Mouse (Mus musculus): ENCODE measurements around the gene Raver1. TPM values are rescaled to one million over a fixed set of nuclear protein-coding genes. Genes with fewer than 3 reads are reported as not detected.

Gene Raver1
- polyA plus RNA-seq, 1 experiment from 2014 or later, result 64.5 TPM

- Histone ChIP-seq H3K4me1 (replicated peaks) (peaks cover 6% of the 10 kb centered on the region; the same call in 1 of the 2 replicates), H3K4me3 (replicated peaks) (no peak overlapping the region), H3K36me3 (peaks cover 9% of the 10 kb centered on the region; the same call in 1 of the 2 replicates), H3K9ac (no peak overlapping the region), H3K27ac (no peak overlapping the region), H3K4me2 (replicated peaks) (no peak overlapping the region), H3K27me3 (replicated peaks) (no peaks in the 10 kb centered on the region), H3K9me3 (no peaks in the 10 kb centered on the region)
- no peak for ATAC-seq
- 85% methylated on average over 9 of the region's 9 CpGs for WGBS
Measured at GRCm38 (mm10) chr9:21125502-21126258, 33.9 kb upstream of the Raver1 start.

- ATAC-seq, result no peak
- no peaks in the 10 kb centered on the region for H3K27me3 ChIP-seq (replicated peaks)
- no peaks in the 10 kb centered on the region for H3K4me1 ChIP-seq (replicated peaks)
- peaks cover 9% of the 10 kb centered on the region; the same call in 1 of the 2 replicates for H3K36me3 ChIP-seq
- no peak overlapping the region for H3K4me3 ChIP-seq (replicated peaks)
- no peak overlapping the region for H3K9ac ChIP-seq
- no peak overlapping the region for H3K27ac ChIP-seq
- no peaks in the 10 kb centered on the region for H3K9me3 ChIP-seq
- 86% methylated on average over 5 of the region's 5 CpGs for WGBS
- H3K4me2 ChIP-seq (replicated peaks), result no peak overlapping the region
Measured at GRCm38 (mm10) chr9:21124837-21125236, 33.0 kb upstream of the Raver1 start.

GRCm38 (mm10) chr9:21121483-21121882, 29.7 kb upstream of the Raver1 start:
- Histone ChIP-seq H3K27me3 (replicated peaks) (no peaks in the 10 kb centered on the region), H3K9ac (no peak overlapping the region), H3K9me3 (no peaks in the 10 kb centered on the region), H3K4me3 (replicated peaks) (no peak overlapping the region), H3K27ac (no peak overlapping the region), H3K4me1 (replicated peaks) (no peaks in the 10 kb centered on the region), H3K4me2 (replicated peaks) (no peak overlapping the region), H3K36me3 (no peaks in the 10 kb centered on the region)
- ATAC-seq, result no peak
- 87% methylated on average over 16 of the region's 16 CpGs for WGBS

- ATAC-seq, result no peak
- no peak overlapping the region for H3K4me3 ChIP-seq (replicated peaks)
- H3K27me3 ChIP-seq (replicated peaks), result no peaks in the 10 kb centered on the region
- H3K36me3 ChIP-seq, result no peaks in the 10 kb centered on the region
- no peaks in the 10 kb centered on the region for H3K9me3 ChIP-seq
- WGBS, result 76% methylated on average over 6 of the region's 6 CpGs
- H3K4me2 ChIP-seq (replicated peaks), result no peak overlapping the region
- no peaks in the 10 kb centered on the region for H3K4me1 ChIP-seq (replicated peaks)
- no peak overlapping the region for H3K27ac ChIP-seq
- no peak overlapping the region for H3K9ac ChIP-seq
Measured at GRCm38 (mm10) chr9:21117073-21117472, 25.3 kb upstream of the Raver1 start.

- H3K4me2 ChIP-seq (replicated peaks), result no peak overlapping the region
- H3K27me3 ChIP-seq (replicated peaks), result no peaks in the 10 kb centered on the region
- H3K4me3 ChIP-seq (replicated peaks), result no peak overlapping the region
- no peak overlapping the region for H3K27ac ChIP-seq
- ATAC-seq, result no peak
- WGBS, result 83% methylated on average over 8 of the region's 8 CpGs
- H3K4me1 ChIP-seq (replicated peaks), result no peaks in the 10 kb centered on the region
- no peaks in the 10 kb centered on the region for H3K36me3 ChIP-seq
- H3K9me3 ChIP-seq, result no peaks in the 10 kb centered on the region
- no peak overlapping the region for H3K9ac ChIP-seq
Measured at GRCm38 (mm10) chr9:21115105-21115504, 23.3 kb upstream of the Raver1 start.

GRCm38 (mm10) chr9:21114190-21114589, 22.4 kb upstream of the Raver1 start:
- H3K9me3 ChIP-seq, result no peaks in the 10 kb centered on the region
- H3K36me3 ChIP-seq, result 0 out of 2 replicates have a peak, but pooled peaks cover under 1% of the 10 kb centered on the region
- no peaks in the 10 kb centered on the region for H3K4me1 ChIP-seq (replicated peaks)
- no peak overlapping the region for H3K9ac ChIP-seq
- H3K27me3 ChIP-seq (replicated peaks), result no peaks in the 10 kb centered on the region
- no peak overlapping the region for H3K4me3 ChIP-seq (replicated peaks)
- WGBS, result 87% methylated on average over 7 of the region's 7 CpGs
- no peak for ATAC-seq
- no peak overlapping the region for H3K4me2 ChIP-seq (replicated peaks)
- H3K27ac ChIP-seq, result no peak overlapping the region

- WGBS, result 76% methylated on average over 6 of the region's 6 CpGs
- no peaks in the 10 kb centered on the region for H3K27me3 ChIP-seq (replicated peaks)
- peak; percentile 67 for ATAC-seq
- H3K4me2 ChIP-seq (replicated peaks), result no peak overlapping the region
- H3K9ac ChIP-seq, result no peak overlapping the region
- H3K9me3 ChIP-seq, result no peaks in the 10 kb centered on the region
- 0 out of 2 replicates have a peak, but pooled peaks cover 3% of the 10 kb centered on the region for H3K36me3 ChIP-seq
- H3K27ac ChIP-seq, result no peak overlapping the region
- H3K4me3 ChIP-seq (replicated peaks), result no peak overlapping the region
- H3K4me1 ChIP-seq (replicated peaks), result no peaks in the 10 kb centered on the region
Measured at GRCm38 (mm10) chr9:21113751-21114150, 21.9 kb upstream of the Raver1 start.

GRCm38 (mm10) chr9:21107607-21108237, 15.9 kb upstream of the Raver1 start:
- H3K4me3 ChIP-seq (replicated peaks), result no peak overlapping the region
- H3K4me1 ChIP-seq (replicated peaks), result no peaks in the 10 kb centered on the region
- 0 out of 2 replicates have a peak, but pooled peaks cover 3% of the 10 kb centered on the region for H3K36me3 ChIP-seq
- 41% methylated on average over 23 of the region's 23 CpGs for WGBS
- 0 out of 2 replicates have a peak overlapping the region, but pooled peaks have one; percentile 12 for H3K4me2 ChIP-seq (replicated peaks)
- ATAC-seq, result peak; percentile 54; the same call in 1 of the 2 replicates
- H3K27me3 ChIP-seq (replicated peaks), result no peaks in the 10 kb centered on the region
- H3K9me3 ChIP-seq, result no peaks in the 10 kb centered on the region
- no peak overlapping the region for H3K9ac ChIP-seq
- no peak overlapping the region for H3K27ac ChIP-seq

GRCm38 (mm10) chr9:21105760-21106564, 14.2 kb upstream of the Raver1 start:
- 72% methylated on average over 5 of the region's 5 CpGs for WGBS

GRCm38 (mm10) chr9:21104814-21105213, 13.0 kb upstream of the Raver1 start:
- H3K27ac ChIP-seq, result no peak overlapping the region
- H3K9ac ChIP-seq, result no peak overlapping the region
- 0 out of 2 replicates have a peak, but pooled peaks cover 3% of the 10 kb centered on the region for H3K36me3 ChIP-seq
- H3K4me1 ChIP-seq (replicated peaks), result 0 out of 2 replicates have a peak, but pooled peaks cover 5% of the 10 kb centered on the region
- H3K9me3 ChIP-seq, result no peaks in the 10 kb centered on the region
- H3K4me2 ChIP-seq (replicated peaks), result no peak overlapping the region
- WGBS, result 78% methylated on average over 6 of the region's 6 CpGs
- H3K4me3 ChIP-seq (replicated peaks), result no peak overlapping the region
- H3K27me3 ChIP-seq (replicated peaks), result no peaks in the 10 kb centered on the region
- no peak for ATAC-seq

More at GRCm38 (mm10) chr9:21105760-21106564, 14.2 kb upstream of the Raver1 start:
- Histone ChIP-seq H3K4me1 (replicated peaks) (no peaks in the 10 kb centered on the region), H3K4me2 (replicated peaks) (no peak overlapping the region), H3K9ac (no peak overlapping the region), H3K27ac (no peak overlapping the region), H3K9me3 (no peaks in the 10 kb centered on the region), H3K36me3 (0 out of 2 replicates have a peak, but pooled peaks cover 3% of the 10 kb centered on the region), H3K27me3 (replicated peaks) (no peaks in the 10 kb centered on the region), H3K4me3 (replicated peaks) (no peak overlapping the region)
- no peak for ATAC-seq

- Histone ChIP-seq H3K9ac (no peak overlapping the region), H3K4me2 (replicated peaks) (no peak overlapping the region), H3K27me3 (replicated peaks) (no peaks in the 10 kb centered on the region), H3K27ac (no peak overlapping the region), H3K36me3 (no peaks in the 10 kb centered on the region), H3K4me1 (replicated peaks) (0 out of 2 replicates have a peak, but pooled peaks cover 5% of the 10 kb centered on the region), H3K9me3 (no peaks in the 10 kb centered on the region), H3K4me3 (replicated peaks) (no peak overlapping the region)
- no peak for ATAC-seq
- WGBS, result 95% methylated on average over 2 of the region's 2 CpGs
Measured at GRCm38 (mm10) chr9:21102076-21102475, 10.3 kb upstream of the Raver1 start.

Data from intestine, embryonic 15.5 days (tissue).